Mouse (Mus musculus) heart, adult 2 months (tissue): ENCODE results near the gene Gpc4.

ENCODE experiments used
- EP300 ChIP-seq: fragments of 200-500 bp; IDR thresholded peaks from 2 replicates; pipeline ENCODE4 v1.6.1; 2011; ENCODE audit warnings: low read depth, low read length, control low read depth; ENCODE audit not compliant: insufficient read depth
- POLR2A ChIP-seq: fragments of 200-500 bp; IDR thresholded peaks from 2 replicates; pipeline ENCODE4 v1.6.1; 2011; ENCODE audit warnings: mild to moderate bottlenecking, low read depth, low read length, control low read depth; ENCODE audit not compliant: insufficient read depth

DNA sequence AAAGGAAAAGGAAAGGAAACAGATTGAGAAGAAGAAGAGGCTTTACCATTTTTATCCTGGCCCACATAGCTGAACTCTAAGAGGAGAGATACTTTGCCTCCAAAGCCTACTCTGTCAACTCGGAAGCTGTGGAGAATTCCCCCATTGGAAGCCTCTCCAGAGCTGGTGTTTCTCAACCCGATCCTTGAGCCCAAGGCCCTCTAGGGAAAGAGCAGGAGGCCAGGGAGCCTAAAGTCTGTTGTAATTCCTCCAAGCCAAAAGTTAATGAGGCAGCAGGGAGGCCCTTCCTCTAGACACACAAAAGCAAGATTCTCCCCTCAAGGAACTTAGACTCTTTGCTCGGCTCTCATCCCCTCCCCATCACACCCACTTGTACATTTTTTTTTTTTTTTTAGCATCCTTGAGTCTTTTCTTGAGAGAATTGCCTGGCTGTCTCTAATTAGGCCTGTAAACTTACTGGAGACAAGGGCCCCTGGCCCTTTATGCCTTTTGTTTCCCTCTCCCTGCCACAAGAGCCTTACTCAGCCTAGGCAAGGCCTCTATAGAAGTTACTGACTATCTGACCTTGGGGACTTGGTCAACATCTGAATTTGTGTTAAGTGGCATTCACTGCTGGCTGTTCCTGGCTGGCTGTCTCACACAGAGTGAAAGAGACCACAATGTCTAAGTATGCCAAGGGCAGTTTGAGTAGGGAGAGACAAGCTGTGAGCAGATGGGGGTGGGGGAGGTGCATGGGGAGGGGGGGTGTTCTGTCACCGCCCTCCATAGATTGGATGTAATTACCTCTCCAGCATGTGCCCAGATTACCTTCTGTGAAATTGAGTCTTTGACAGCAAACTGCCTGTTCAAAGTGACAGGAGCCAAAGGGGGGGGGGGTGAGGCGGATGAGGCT lies 18.7 kb upstream of the Gpc4 start:
- no peak for TF ChIP-seq POLR2A
- no peak for TF ChIP-seq EP300
